Mouse (Mus musculus): Measurements from ENCODE around the gene Ric8b. TPM values are rescaled to one million over a fixed set of nuclear protein-coding genes. Genes with fewer than 3 reads are reported as not detected.

The Ric8b gene
- polyA plus RNA-seq, 1 experiment = 12.9 TPM

GRCm38 (mm10) chr10:85035131-85035725, 117.8 kb downstream of the Ric8b start:
- Histone ChIP-seq H3K4me1 (ENCODE audit: control insufficient read depth, insufficient read depth, low read length) (no peaks in the 10 kb centered on the region), H3K4me3 (replicated peaks; ENCODE audit: extremely low read depth, low read depth, low read length) (no peak overlapping the region)
- 22% methylated on average over 8 of the region's 8 CpGs for WGBS
- TF ChIP-seq CTCF (IDR thresholded peaks at IDR 0.05; ENCODE audit: insufficient read depth, low read length) (no peak), POLR2A (IDR thresholded peaks at IDR 0.05; ENCODE audit: borderline replicate concordance, extremely low read depth, low read depth, low read length) (no peak)
- no peak for DNase-seq

GRCm38 (mm10) chr10:85038147-85038546, 120.7 kb downstream of the Ric8b start:
- H3K4me3 ChIP-seq (replicated peaks; ENCODE audit: extremely low read depth, low read depth, low read length) = no peak overlapping the region
- DNase-seq = no peak
- H3K4me1 ChIP-seq (ENCODE audit: control insufficient read depth, insufficient read depth, low read length) = no peaks in the 10 kb centered on the region
- WGBS = 59% methylated on average over 10 of the region's 10 CpGs
- TF ChIP-seq CTCF (IDR thresholded peaks at IDR 0.05; ENCODE audit: insufficient read depth, low read length) = no peak
- TF ChIP-seq POLR2A (IDR thresholded peaks at IDR 0.05; ENCODE audit: borderline replicate concordance, extremely low read depth, low read depth, low read length) = no peak

DNA sequence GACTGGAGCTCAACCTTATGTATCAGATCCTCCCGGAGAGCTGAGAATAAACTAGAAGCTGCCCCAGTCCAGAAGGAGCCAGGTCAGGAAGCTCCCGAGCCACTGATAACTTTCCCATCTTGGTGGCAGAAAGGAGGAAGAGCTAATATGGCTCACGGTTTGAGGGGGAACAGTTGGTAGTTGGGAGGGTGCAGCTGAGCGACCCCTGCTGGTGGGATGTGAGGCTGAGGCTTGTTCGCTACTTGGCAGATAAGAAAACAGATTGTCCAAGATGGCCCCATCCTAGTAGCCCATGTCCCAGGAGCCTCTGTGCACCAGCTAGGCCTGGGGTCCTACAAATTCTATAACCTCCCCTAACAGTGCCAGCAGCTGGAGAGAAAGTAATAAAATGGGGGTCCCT, 121.4 kb downstream of the Ric8b start:
- no peak for DNase-seq
- Histone ChIP-seq H3K4me3 (replicated peaks; ENCODE audit: extremely low read depth, low read depth, low read length) (no peak overlapping the region), H3K4me1 (ENCODE audit: control insufficient read depth, insufficient read depth, low read length) (no peaks in the 10 kb centered on the region)
- TF ChIP-seq CTCF (IDR thresholded peaks at IDR 0.05; ENCODE audit: insufficient read depth, low read length) = no peak
- TF ChIP-seq POLR2A (IDR thresholded peaks at IDR 0.05; ENCODE audit: borderline replicate concordance, extremely low read depth, low read depth, low read length) = no peak
- 88% methylated on average over 5 of the region's 5 CpGs for WGBS

DNA sequence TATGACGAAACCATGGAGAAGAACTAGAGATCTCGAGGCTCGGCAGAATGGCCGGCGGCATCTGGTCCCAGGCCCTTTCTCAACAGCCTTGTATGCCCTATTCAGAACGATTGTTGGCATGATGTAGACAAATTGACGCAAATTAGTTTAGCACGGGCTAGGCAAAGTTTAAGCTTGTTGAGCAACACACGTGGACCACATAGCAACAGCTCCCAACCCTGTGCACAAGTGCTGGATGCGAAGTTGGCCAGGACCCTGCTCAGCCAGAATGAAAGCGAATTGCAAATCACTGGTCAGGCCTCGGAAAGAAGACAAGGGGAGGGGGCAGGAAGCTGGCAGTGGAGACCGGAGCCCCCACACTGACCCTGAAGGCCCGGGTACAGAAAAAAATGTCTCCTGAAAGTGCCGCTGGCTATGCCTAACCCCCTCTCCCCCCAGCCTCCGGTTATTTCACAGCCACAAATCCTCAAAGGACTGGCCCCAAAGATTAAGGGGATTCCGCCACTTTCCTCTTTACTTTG, 126.8 kb downstream of the Ric8b start:
- TF ChIP-seq POLR2A (IDR thresholded peaks at IDR 0.05; ENCODE audit: borderline replicate concordance, extremely low read depth, low read depth, low read length) (no peak), CTCF (IDR thresholded peaks at IDR 0.05; ENCODE audit: insufficient read depth, low read length) (no peak)
- peak overlapping the region; percentile 3 for H3K4me3 ChIP-seq (replicated peaks; ENCODE audit: extremely low read depth, low read depth, low read length)
- no peaks in the 10 kb centered on the region; the same call in 1 of the 2 replicates for H3K4me1 ChIP-seq (ENCODE audit: control insufficient read depth, insufficient read depth, low read length)
- 30% methylated on average over 17 of the region's 17 CpGs for WGBS
- peak; percentile 24 for DNase-seq

DNA sequence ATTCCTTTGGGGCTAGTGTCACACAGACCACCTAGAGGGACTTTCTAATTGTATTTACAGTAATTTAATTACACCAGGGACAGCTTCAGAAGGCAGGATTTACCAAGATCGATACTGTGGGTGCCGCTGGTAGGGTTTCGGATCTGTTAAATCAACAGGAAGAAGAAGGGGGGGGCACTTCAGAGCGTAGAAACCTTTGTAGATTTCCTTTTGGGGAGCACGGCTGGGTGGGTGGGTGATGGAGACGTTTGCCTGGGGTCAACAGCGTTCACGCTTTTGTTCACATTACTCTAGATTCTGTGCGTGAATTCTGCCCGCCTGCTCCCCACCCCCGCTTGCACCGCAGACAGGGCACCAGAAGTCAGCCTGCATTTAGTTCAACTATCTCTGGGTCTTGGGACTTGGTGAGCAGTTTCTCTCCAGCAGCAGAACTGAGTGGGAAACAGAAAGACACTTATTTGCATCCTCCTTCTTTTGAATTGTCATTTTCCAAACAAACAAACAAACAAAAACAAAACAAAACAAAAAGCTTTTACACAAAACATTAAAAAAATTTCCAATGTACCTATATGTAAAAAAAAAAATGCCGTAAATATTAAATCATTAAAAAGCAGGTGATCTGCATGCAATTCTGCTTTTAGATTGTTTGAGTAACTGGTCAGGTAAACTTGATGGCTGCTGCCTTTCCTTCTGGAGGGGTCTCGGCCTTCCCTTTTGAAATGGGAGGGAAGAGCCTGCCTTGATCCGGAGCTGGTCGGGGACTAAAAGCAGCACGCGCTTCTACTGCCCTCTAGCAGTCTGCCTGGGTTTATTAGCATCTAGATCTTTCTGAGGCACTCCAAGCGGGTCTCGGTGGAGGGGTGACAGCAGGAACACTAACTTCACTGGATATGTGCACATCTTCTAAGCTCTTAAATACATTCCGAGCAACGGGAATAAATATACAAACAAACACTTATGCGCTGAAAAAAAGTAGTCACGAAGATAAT, 127.6 kb downstream of the Ric8b start:
- TF ChIP-seq POLR2A (IDR thresholded peaks at IDR 0.05; ENCODE audit: borderline replicate concordance, extremely low read depth, low read depth, low read length) = no peak
- TF ChIP-seq CTCF (IDR thresholded peaks at IDR 0.05; ENCODE audit: insufficient read depth, low read length) = peak; percentile 70
- peak; percentile 14 for DNase-seq
- WGBS = 16% methylated on average over 24 of the region's 24 CpGs
- Histone ChIP-seq H3K4me1 (ENCODE audit: control insufficient read depth, insufficient read depth, low read length) (no peaks in the 10 kb centered on the region; the same call in 1 of the 2 replicates), H3K4me3 (replicated peaks; ENCODE audit: extremely low read depth, low read depth, low read length) (peak overlapping the region; percentile 25)

GRCm38 (mm10) chr10:85046585-85046984, 129.2 kb downstream of the Ric8b start:
- no peak for DNase-seq
- TF ChIP-seq POLR2A (IDR thresholded peaks at IDR 0.05; ENCODE audit: borderline replicate concordance, extremely low read depth, low read depth, low read length) (no peak), CTCF (IDR thresholded peaks at IDR 0.05; ENCODE audit: insufficient read depth, low read length) (0 out of 2 replicates have a peak, but pooled peaks have one; percentile 29)
- WGBS = 29% methylated on average over 5 of the region's 5 CpGs
- no peaks in the 10 kb centered on the region; the same call in 1 of the 2 replicates for H3K4me1 ChIP-seq (ENCODE audit: control insufficient read depth, insufficient read depth, low read length)
- no peak overlapping the region for H3K4me3 ChIP-seq (replicated peaks; ENCODE audit: extremely low read depth, low read depth, low read length)

DNA sequence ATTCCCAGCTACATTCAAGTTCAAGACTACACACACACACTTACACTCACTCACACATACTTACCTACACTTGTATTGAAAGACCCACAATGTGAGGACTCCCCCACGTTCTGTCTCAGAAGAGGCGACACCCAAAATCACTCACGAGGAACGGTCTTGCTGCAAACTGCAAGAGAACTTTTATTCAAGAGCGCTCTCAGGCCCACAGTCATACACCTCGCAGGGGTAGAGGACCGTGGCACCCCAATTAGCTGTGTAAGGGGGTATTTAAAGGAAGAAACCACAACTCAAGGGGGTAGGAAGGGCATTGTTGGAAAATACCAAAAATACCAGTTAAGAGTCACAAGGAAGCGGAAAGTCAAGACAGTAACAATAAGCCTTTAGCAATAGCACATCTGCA, 130.6 kb downstream of the Ric8b start:
- no peak overlapping the region for H3K4me3 ChIP-seq (replicated peaks; ENCODE audit: extremely low read depth, low read depth, low read length)
- no peak for TF ChIP-seq POLR2A (IDR thresholded peaks at IDR 0.05; ENCODE audit: borderline replicate concordance, extremely low read depth, low read depth, low read length)
- no peak for TF ChIP-seq CTCF (IDR thresholded peaks at IDR 0.05; ENCODE audit: insufficient read depth, low read length)
- no peak for DNase-seq
- WGBS = 95% methylated on average over 8 of the region's 8 CpGs
- no peaks in the 10 kb centered on the region; the same call in 1 of the 2 replicates for H3K4me1 ChIP-seq (ENCODE audit: control insufficient read depth, insufficient read depth, low read length)

DNA sequence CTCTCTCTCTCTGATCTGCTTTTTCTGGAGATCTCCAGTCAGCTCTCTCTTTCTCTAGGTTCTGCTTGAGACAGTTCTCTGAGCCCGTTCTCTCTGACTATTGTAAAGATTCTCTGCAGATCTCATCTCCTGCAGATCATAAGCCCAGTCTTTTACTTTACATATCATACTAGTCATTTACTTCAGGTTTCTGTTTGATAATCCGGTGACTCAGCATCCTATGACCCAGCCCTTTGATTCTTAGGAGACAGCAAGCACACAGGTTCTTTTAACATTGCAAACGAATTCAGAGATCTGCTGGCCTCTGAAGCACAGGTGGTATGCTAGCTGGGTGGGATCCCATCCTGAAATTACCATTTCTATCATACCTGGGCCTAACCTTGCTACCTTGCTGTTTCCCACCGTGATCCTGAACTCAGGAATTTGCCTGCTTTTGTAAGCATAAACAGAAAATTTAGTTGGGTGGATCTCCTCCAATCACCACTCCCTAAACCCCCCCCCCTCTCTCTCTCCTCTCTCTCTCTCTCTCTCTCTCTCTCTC, 133.3 kb downstream of the Ric8b start:
- TF ChIP-seq CTCF (IDR thresholded peaks at IDR 0.05; ENCODE audit: insufficient read depth, low read length) (no peak), POLR2A (IDR thresholded peaks at IDR 0.05; ENCODE audit: borderline replicate concordance, extremely low read depth, low read depth, low read length) (no peak)
- DNase-seq = no peak
- 49% methylated on average over 4 of the region's 4 CpGs for WGBS
- Histone ChIP-seq H3K4me1 (ENCODE audit: control insufficient read depth, insufficient read depth, low read length) (no peaks in the 10 kb centered on the region), H3K4me3 (replicated peaks; ENCODE audit: extremely low read depth, low read depth, low read length) (no peak overlapping the region)

DNA sequence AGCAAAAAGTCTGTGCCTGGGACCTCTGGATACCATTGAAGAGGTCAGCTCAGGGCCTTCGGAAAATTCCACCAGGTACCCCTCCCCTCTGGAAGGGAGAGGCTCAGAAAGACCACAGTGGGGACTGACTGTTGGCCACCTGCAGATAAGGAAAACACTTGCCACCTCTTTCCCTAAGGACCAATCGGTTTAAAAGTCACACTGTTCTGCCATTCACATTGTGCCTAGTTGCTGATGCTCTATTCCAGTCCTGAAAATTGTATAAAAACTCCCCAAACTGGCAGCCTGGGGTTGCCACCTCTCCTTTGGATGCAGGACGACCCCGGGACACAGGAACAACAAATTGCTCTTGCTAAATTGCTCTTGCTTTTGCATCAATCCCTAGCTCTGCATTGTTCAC, 135.0 kb downstream of the Ric8b start:
- TF ChIP-seq POLR2A (IDR thresholded peaks at IDR 0.05; ENCODE audit: borderline replicate concordance, extremely low read depth, low read depth, low read length) (no peak), CTCF (IDR thresholded peaks at IDR 0.05; ENCODE audit: insufficient read depth, low read length) (no peak)
- DNase-seq = no peak
- 31% methylated on average over 4 of the region's 4 CpGs for WGBS
- Histone ChIP-seq H3K4me1 (ENCODE audit: control insufficient read depth, insufficient read depth, low read length) (no peaks in the 10 kb centered on the region), H3K4me3 (replicated peaks; ENCODE audit: extremely low read depth, low read depth, low read length) (no peak overlapping the region)

All from lung, adult 2 months (tissue).